ENCODE assay signal across 8 mouse cellular contexts in genomic region chr16:45757421-45758078, GRCm38 (mm10). TPM values are rescaled to one million over a fixed set of nuclear protein-coding genes. Genes with fewer than 3 reads are reported as not detected.
DNase-seq lines count a peak whose midpoint lies in the region; ATAC-seq and TF ChIP-seq lines count a peak whose summit lies in the region.

No protein-coding gene starts in this region.

- H3K27ac ChIP-seq in intestine, embryonic 16.5 days (ENCODE audit: low read length), result peak overlapping the region; percentile 38; the same call in 1 of the 2 replicates
- H3K27ac ChIP-seq in thymus, adult 2 months (ENCODE audit: control insufficient read depth, insufficient read depth, low read length), result no peak overlapping the region

- TF ChIP-seq CTCF in thymus, adult 2 months (IDR thresholded peaks at IDR 0.05; ENCODE audit: borderline replicate concordance, control insufficient read depth, extremely low read depth, insufficient read depth, low read length, poor library complexity), result no peak

- H3K9ac ChIP-seq in intestine, embryonic 16.5 days (ENCODE audit: low read depth, low read length), result no peak overlapping the region

- no peaks in the 10 kb centered on the region for H3K4me1 ChIP-seq in intestine, embryonic 16.5 days (ENCODE audit: control insufficient read depth, insufficient read depth, low read length)
- H3K4me1 ChIP-seq in thymus, adult 2 months (replicated peaks; ENCODE audit: control insufficient read depth, insufficient read depth, low read length), result no peaks in the 10 kb centered on the region

- H3K27me3 ChIP-seq in intestine, embryonic 16.5 days (replicated peaks; ENCODE audit: control insufficient read depth, insufficient read depth, low read length), result no peaks in the 10 kb centered on the region
- no peaks in the 10 kb centered on the region for H3K27me3 ChIP-seq in thymus, adult 2 months (ENCODE audit: control insufficient read depth, insufficient read depth, low read length)

- peak; percentile 39 for DNase-seq in gastrocnemius, adult 18-20 months (ENCODE audit: low spot score)
- DNase-seq in gastrocnemius, adult 8-10 months (ENCODE audit: low spot score in 2 of 2), result no peak
- DNase-seq in gastrocnemius, postnatal 25 days, result peak; percentile 53
- peak; percentile 62 to 84 for DNase-seq in lung, adult 18-20 months
- DNase-seq in right cerebral cortex, postnatal 14 days, result no peak
- no peak for DNase-seq in thymus, adult 2 months
- no peak for DNase-seq in MN1 (ENCODE audit: low spot score)

- ATAC-seq in intestine, embryonic 16.5 days, result peak; percentile 48

- WGBS in intestine, embryonic 16.5 days, result 82% methylated on average over 12 of the region's 12 CpGs
- WGBS in thymus, adult 2 months, result 66% methylated on average over 12 of the region's 12 CpGs

- H3K4me3 ChIP-seq in intestine, embryonic 16.5 days (ENCODE audit: low read length), result no peak overlapping the region
- H3K4me3 ChIP-seq in thymus, adult 2 months (ENCODE audit: control insufficient read depth, insufficient read depth, low read length), result no peak overlapping the region

- no peak overlapping the region for H3K4me2 ChIP-seq in intestine, embryonic 16.5 days (ENCODE audit: low read depth, low read length)

- TF ChIP-seq POLR2A in thymus, adult 2 months (IDR thresholded peaks at IDR 0.05; ENCODE audit: control insufficient read depth, extremely low read depth, insufficient read depth, low read length, poor library complexity), result no peak

- H3K9me3 ChIP-seq in intestine, embryonic 16.5 days (ENCODE audit: control insufficient read depth, low read length), result no peaks in the 10 kb centered on the region

- no peaks in the 10 kb centered on the region; the same call in 1 of the 2 replicates for H3K36me3 ChIP-seq in intestine, embryonic 16.5 days (ENCODE audit: control insufficient read depth, insufficient read depth, low read length)
- no peaks in the 10 kb centered on the region for H3K36me3 ChIP-seq in thymus, adult 2 months (ENCODE audit: control insufficient read depth, insufficient read depth, low read length)

RNA-seq across cellular contexts. Expression of gene Abhd10, which starts 14.8 kb away (rescaled TPM):
- total RNA-seq in gastrocnemius, adult 18-20 months (2021), result 10 to 100 TPM; 11.3 to 13.8 TPM
- total RNA-seq in gastrocnemius, adult 8-10 months (2022), result 10 to 100 TPM; 11.1 to 14.1 (median 13.0) TPM
- total RNA-seq in gastrocnemius, postnatal 25 days (2021), result 10 to 100 TPM; 10.5 to 13.5 TPM
- polyA plus RNA-seq in intestine, embryonic 16.5 days (2015; fragmentation: Nextera tagmentation; extraction: Ambion mirVana), result 29.3 and 35.2 TPM in 2 replicates
- polyA plus RNA-seq in thymus, adult 2 months (2012; rRNA removed), result 10.4 and 11.4 TPM in 2 replicates

RNA-seq across cellular contexts. Expression of gene Tagln3, which starts 33.1 kb away (rescaled TPM):
- total RNA-seq in gastrocnemius, adult 18-20 months (2021), result under 1 TPM; 0.18 to 0.47 TPM
- under 1 TPM; 0.38 to 0.75 (median 0.65) TPM for total RNA-seq in gastrocnemius, adult 8-10 months (2022)
- under 1 TPM; 0.28 to 0.56 TPM for total RNA-seq in gastrocnemius, postnatal 25 days (2021)
- 21.0 and 24.7 TPM in 2 replicates for polyA plus RNA-seq in intestine, embryonic 16.5 days (2015; fragmentation: Nextera tagmentation; extraction: Ambion mirVana)
- polyA plus RNA-seq in thymus, adult 2 months (2012; rRNA removed), result 1.2 TPM in 2 replicates

Comparison
In these comparisons a context has a peak if more than half of its experiments do, and no peak if none do; other contexts are left out.
1. DNase-seq: peak in gastrocnemius, adult 18-20 months (single experiment), gastrocnemius, postnatal 25 days (single experiment) and lung, adult 18-20 months (2 of 2); none in gastrocnemius, adult 8-10 months (0 of 2), right cerebral cortex, postnatal 14 days (single experiment), thymus, adult 2 months (single experiment) and MN1 (single experiment).